Mouse (Mus musculus): ENCODE measurements at regions not wholly inside any gene's neighbourhood (a gene's known extent, or its start where the extent isn't known, plus 50 kb on each side); places are given as distances from the start of the nearest gene placed in this dataset.
"Not testable (repeated sequence)": the region's sequence is repeated elsewhere in the genome, so short reads cannot be mapped to it uniquely, and the experiment has no call there.

DNA sequence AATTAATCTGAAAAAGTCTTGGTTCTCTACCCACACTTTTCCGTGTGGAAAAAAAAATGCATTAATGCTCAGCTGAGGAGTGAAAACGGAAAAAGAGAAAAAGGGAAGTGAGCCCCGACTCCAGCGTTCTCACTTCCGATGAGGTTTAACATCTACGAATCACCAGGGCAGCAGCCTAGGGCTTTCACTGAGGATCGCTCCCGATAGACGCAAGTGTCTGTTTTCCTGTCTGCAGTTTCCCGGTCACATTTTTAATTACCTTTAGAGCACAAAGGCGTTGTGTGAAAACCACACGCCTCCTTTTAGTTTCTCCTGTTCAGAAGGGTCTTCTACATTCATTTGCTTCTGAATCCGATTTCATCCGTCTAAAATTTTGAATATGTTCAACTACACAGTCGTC is 179.2 kb upstream of the Otx2 start:
- DNase-seq (ENCODE audit: extremely low read depth, low read depth), result peak; percentile 69

DNA sequence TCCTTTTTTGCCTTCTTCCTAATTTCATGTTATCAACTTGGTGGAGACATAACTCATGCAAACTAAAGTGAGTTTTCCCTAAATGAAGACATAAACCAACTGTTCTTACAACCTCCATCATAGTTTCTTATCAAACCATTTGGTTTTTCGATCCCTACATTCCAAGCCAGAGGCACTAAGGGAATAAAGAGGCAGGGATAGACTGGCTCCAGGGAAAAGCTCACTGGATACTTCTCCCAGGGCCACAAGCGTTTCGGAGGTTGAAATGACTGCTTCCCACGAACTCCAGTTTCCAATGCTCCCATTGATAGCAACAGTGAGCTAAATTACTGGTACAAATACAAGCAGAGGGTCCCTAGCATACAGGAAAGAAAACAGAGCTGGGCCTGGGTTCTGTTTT is 178.4 kb upstream of the Otx2 start:
- DNase-seq (ENCODE audit: extremely low read depth, low read depth), result no peak

DNA sequence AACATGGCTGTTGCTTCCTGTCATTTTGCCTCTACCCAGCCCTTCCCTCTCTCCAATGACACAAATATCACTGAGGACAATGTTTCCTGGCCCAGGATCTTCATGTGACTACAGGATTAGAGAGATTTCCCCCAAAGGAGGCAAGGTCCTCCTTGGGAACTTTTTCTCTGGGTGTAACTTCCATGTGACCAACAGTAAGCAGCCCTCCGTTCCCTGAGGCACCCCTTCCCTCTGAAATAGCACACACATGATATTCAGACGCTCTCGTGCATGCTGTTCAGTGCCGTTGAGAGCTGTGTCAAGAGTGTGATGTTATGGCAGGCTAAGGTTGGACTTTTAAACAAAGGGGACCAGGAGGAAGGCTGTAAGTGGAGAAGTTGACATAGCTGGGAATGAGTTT is 169.2 kb upstream of the Otx2 start:
- DNase-seq (ENCODE audit: extremely low read depth, low read depth), result no peak

DNA sequence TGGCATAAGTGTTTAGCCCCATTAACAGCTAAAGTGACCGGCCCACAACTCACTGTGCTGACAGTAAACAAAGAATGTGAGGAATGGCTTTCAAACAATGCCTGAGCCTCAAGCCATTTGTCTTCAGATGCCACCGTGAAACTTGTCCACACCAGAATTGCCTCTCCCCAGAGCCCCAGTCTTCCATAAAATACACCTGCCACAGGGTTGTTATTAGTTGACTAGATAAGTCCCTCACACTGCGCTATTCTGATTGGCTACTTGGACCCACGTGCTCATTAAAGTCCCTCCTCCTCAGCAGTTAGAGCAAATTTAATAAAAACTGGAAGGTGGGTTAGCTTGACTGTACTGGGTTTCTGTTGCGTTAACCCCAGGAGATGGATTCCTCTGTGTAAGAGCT is 167.7 kb upstream of the Otx2 start:
- no peak for DNase-seq (ENCODE audit: extremely low read depth, low read depth)

DNA sequence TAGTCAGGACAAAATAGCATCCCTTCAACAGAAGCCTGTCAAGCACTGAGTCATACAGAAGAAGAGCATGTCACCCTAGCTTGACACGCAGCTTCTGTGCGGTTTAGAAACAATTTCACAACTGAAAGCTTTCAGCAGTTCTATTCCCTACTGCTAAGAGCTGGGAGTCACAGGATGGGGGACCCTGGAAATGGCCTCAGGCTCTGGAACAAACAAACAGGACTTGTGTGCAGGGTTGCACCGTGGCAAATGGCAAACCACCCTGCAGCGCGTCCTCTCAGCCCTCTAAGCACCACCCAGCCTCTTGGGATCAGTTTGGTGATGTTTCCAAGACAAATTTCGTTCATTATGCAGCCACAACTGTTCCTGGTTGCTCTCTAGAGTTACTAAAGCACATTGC is 163.6 kb upstream of the Otx2 start:
- no peak for DNase-seq (ENCODE audit: extremely low read depth, low read depth)

DNA sequence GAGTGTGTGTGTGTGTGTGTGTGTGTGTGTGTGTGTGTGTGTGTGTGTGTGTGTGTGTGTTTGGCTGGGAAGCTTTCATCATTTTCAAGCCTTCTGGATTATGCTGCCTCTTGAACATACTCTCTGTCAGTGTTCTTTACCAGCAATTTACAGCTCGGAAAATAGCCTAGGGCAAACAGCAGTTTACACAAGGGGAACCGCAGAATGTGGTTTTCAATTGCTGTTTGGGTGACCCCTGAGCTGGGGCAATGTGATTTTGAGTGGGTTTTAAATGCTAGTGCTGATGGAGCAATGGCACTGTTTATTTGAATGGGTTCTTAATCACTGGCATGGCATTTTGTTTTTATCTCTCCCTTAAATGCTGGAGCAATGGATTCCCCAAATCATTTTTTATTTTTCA is 162.5 kb upstream of the Otx2 start:
- DNase-seq (ENCODE audit: extremely low read depth, low read depth), result no peak

DNA sequence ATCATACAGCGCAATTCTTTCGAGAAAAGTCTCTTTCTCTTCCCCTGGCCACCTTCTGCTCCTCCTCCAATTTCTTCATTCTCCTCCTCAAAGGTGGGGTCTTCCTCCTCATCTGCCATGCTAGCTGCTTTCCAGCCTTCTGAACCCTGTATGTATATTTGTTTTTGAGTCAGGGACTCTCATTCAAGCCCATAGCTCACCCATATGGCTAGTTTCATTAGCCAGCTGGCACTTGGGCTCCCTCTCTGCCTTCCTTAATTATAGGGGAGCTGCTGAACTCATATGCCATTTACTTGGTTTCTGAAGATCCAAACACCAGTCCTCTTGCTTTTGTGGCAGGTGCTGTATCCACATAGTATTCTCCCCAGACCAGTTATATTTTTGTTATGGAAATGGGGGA is 160.8 kb upstream of the Otx2 start:
- DNase-seq (ENCODE audit: extremely low read depth, low read depth), result no peak

DNA sequence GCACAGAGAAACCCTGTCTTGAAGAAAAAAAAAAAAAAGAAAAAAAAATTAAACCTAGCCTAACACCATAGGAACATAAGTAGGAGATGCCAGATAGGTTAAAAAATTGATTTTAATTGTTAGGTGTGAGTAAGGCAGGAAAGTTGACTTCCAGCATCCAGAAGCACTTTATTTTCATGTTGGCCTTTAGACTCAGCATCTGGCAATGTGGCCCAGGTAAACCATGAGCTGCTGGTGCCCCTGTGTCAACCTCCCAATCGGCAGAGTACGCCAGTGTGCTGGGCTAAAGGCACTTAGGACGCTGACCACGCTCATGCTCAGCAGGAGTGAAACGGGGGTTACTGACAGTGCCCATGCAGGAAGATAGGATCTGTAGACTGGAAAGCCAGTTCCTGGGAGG is 152.8 kb upstream of the Otx2 start:
- no peak for DNase-seq (ENCODE audit: extremely low read depth, low read depth)

DNA sequence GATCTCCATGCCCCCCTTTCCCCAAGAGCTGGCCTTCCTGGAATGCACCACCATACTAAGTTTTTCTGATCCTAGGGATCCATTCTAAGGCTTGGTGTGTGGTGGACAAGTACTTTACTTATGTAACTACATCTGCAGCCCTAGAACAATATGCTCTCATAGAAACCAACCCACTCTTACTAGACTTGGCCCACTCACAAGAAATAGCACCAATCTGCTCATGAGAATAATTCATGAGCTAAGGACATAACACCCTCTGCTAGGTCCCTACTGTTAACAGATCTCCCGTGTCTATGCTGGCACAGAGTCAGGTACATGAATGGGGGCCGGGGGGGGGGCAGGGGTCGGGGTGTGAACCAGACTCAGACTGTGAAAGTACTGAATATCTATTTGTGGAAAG is 150.8 kb upstream of the Otx2 start:
- DNase-seq (ENCODE audit: extremely low read depth, low read depth), result no peak

DNA sequence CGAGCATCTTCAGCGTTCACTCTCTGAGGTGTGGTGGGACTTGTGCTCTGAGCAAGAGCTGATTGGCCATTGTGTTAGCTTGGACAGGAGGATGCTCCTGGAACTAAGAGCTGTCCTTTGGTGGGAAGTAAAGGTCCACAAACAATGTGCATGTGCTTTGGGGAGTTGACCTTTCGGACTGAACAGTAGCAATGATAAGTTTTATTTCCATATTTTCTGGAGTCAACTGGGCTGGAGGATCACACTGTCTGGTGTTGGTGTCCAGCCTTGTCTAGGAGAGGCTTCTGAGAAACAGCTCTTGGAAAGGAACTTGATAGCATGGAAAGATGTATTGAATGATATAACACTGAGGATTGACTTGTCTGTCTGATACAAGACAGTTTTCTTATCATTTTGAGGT is 142.3 kb upstream of the Otx2 start:
- DNase-seq (ENCODE audit: extremely low read depth, low read depth), result no peak

DNA sequence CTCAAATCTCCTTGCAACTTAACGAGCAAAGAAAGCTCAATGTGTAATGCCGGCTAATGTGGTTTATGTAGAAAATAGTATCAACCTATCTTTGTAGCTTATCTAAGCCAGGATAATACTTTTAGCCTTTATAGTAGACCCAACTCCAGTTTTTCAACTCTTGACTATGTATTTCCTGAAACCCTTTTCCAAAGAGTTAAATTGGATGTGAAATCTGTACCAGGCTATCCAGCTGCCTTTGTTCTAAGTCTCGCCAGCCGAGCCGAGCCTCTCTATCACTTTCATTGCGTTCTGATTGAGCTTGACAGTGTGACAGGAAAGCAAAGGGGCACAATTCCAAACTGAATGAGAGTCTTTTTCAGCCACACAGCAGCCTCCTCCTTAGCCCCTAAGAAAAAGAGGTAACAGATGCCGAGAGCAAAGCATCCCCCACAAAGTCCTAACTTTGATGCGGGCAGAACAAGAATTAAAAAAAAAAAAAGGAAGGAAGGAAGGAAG is 141.7 kb upstream of the Otx2 start:
- DNase-seq (ENCODE audit: extremely low read depth, low read depth), result no peak

DNA sequence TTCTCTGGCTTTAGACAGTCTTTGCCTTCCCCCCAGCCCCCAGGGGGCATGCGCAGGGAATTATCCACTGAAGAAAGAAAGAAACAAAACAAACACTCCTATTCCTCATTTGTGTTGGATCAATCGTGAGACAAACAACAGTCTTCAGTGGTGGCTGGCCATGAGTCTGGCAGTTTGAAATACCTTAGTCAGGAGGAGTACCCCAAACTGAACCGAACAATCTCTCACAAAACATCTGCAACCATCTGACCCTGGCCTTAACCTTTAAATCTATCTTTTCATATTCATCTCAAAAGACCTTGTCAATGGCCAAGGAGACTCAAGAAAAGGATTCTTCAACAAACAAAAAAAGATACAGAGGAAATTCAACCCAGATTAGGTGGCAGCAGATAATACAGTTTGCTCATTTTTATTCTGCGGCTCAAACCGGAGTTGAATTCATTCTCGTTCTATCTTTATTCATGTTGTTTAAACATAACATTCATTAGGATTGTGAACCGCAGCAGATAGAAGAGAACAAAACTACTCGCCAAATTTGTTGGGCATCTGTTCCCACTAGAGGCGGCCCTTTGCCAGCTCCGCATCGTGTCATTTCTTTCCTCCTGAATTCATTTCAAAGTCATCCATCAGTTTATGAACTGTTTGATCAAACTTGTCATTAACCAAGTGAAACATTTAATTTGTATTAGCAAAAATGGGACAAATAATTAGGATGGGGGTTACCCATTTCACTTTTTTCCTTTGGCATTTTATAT is 139.3 kb upstream of the Otx2 start:
- DNase-seq (ENCODE audit: extremely low read depth, low read depth), result no peak

DNA sequence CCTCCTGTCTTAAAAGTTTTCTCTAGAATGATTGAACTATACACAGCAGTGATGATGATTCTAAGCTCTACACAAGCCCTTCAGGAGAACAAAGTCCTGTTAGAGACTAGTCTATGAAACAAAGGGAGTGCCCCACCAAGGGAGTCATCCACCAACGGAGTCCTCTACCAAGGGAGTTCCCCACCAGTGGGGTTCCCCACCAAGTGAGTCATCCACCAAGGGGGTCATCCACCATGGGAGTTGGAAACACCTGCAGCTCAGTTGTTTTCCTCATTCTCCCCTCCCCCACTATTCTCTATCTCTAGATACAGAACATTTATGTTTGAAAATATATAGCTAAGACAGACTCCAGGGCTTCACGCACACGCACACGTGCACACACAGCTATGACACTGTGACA is 130.5 kb upstream of the Otx2 start:
- no peak for DNase-seq (ENCODE audit: extremely low read depth, low read depth)

DNA sequence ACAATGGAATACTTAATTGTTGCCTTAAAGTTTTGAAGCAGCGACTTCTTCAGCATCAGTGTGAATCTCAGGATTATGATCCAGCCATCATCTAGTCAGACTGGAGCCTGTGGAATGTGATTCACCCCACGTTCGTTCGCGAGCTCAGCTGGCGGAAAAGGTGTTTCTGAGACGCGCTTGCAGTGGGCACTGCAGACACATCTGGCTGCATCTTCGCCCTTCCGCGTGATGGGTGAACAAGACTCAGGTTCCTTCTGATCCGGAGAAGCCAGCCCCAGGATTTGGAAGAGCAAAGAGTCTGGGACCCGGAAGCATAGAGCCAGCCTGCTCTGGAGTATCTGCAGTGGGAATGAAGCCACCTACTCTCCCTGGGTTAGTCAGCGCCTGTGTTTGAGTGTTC is 127.7 kb upstream of the Otx2 start:
- DNase-seq (ENCODE audit: extremely low read depth, low read depth), result no peak

DNA sequence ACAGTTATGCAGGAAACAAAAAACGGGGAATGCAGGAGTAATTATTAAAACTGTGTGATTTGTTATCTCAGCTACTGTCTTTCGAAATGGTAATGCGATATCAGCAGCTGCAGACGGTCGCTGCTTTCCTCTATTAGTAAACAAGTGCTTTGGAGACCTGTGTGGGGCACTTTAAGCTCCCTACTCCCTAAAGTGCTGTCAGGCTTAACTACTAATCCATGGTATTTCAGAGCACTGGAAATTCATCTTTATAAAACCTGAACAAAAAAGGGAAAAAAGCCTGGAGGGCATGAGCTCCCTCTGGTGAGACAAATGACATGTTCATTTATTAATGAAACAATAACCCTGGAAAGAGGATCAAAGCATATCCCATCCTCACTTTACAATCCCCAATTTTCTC is 127.2 kb upstream of the Otx2 start:
- DNase-seq (ENCODE audit: extremely low read depth, low read depth), result no peak

DNA sequence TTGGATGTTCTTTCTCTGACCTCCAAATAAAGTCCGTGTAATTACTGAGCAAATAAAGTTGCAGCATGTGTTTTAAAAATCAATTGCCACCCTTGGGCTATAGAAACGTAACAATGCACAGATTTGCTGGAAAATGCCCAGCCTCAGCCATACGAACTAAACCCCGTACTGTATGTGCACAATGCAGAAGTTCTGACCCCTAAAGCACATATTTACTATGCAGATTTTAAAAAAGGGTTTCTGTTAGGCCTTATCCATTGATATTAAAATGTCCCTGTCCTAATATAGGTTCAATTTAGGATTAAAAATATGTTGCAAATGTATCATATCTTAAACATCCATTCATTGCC is 126.5 kb upstream of the Otx2 start:
- no peak for DNase-seq (ENCODE audit: extremely low read depth, low read depth)

DNA sequence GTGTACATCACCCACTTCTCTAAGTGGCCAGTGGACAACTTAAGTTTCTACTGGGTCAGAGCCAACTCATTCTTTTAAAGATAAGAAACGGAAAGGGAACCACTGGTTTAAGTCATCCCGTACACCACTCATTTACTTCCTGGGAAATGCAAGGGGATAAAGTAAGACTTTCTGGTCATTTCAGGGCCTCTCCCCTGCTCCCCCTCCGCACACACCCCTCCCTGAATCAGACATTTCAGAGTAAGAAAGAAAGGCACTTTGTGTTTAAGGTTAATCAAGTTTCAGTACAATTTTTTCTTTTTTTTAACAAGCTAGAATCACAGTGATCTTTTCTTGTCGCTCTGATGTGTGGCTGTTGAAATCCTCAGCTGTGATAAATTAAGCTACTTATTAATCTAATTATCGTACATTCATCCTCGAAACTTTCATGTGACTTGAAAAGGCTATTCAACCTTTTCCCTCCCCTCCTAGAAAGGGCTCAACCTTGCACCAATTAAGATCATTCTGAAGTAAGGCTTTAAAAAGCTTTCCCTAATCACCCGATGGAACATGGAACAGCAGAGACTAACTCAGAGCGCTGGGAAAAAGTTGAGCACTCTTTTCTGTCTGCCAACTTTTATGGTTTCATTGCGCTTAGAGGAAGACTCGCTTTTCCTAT is 126.0 kb upstream of the Otx2 start:
- DNase-seq (ENCODE audit: extremely low read depth, low read depth), result no peak

DNA sequence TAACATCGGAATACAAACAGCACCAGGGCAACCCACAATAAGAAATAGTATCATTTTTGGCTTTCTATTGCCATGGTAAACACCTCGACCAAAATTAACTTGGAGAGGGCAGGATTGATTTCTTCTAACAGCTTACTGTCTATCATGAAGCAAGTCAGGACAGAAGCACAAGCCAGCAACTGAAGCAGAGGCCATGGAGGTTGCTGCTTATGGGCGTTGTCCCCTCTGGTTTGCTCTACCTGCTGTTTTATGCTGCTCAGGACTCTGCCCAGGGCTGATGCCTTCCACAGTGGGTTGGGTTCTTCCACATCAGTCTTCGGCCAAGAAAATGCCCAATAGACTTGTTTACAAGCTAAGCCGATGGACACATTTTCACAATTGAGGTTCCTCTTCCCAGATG is 117.9 kb upstream of the Otx2 start:
- DNase-seq (ENCODE audit: extremely low read depth, low read depth), result no peak

DNA sequence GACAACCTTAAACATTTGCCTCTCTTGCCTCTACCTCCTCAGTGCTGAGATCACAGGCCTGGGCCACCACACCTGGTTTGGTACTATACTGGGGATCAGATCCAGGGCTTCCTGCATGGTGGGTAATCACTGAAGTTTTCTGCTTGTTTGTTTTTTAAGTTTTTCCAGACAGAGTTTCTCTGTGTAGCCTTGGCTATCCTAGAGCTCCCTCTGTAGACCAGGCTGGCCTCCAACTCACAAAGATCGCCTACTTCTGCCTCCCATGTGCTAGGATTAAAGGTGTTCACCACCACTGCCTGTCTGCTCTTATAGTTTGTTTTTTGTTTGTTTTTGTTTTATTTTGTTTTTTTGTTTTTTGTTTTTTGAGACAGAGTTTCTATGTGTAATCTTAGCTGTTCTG is 105.7 kb upstream of the Otx2 start:
- no peak for DNase-seq (ENCODE audit: extremely low read depth, low read depth)

DNA sequence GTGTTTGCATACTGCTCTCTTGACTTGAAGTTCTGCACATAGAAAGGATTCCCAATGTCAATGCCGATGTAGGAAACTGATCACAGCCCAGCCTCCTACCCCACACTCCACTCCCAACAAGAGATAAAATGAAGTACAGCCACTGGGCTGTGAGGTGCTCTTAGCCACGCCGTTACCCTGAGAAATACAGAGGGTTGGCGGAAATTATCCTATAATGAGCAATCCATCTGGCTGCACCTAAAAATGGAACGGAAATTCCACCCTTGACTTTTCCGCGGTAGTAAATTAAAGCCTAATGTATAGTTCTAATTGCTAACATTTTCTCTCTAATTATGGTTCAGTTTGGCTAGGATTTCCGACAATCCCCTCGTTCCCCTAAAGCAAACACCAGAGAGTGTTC is 97.2 kb upstream of the Otx2 start:
- DNase-seq (ENCODE audit: extremely low read depth, low read depth), result no peak

DNA sequence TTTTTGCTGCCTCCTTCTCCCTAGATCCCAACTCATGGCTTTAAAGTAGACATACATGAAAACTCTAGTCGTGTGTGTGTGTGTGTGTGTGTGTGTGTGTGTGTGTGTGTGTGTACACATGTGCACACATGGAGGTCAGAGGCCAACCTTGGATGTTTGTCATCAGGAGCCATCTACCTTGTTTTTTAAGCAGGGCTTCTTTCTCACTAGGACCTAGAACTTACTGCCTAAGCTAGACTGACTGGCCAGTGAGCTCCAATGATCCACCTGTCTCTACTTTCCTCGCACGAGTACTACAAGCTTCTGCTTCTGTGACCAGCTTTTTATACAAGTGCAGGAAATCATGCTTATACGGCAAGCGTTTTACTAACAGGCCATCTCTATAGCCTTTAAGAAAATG is 89.1 kb upstream of the Otx2 start:
- DNase-seq (ENCODE audit: extremely low read depth, low read depth), result no peak

DNA sequence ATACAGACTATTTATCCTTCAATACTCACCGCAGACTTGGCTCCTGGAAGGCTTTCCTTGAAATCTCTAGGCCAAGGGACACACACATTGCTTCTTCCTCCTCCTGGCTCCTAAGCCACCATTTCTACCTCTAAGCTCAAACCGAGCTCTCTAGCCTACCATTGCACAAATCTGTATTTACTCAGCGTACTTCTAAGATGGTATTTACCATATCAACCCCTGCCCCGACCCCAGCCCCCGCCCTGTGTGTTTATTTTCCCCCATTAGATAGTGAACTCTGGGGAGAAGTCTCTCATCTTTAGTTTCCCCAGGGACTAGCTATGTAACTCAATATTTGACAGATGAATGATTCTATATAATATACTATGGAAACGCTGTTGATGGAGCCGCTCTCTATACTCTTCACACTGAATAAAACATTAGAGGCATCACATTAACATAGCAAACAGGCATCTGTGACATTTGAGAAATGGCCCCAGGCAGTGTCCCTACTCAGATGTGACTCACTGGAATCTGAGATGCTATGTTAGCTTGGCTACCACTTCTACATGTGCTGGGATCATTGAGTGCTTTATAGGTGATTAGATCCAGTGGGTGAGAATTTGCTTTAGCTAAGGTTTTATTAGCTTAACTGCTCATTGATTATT is 87.5 kb upstream of the Otx2 start:
- DNase-seq (ENCODE audit: extremely low read depth, low read depth), result no peak

DNA sequence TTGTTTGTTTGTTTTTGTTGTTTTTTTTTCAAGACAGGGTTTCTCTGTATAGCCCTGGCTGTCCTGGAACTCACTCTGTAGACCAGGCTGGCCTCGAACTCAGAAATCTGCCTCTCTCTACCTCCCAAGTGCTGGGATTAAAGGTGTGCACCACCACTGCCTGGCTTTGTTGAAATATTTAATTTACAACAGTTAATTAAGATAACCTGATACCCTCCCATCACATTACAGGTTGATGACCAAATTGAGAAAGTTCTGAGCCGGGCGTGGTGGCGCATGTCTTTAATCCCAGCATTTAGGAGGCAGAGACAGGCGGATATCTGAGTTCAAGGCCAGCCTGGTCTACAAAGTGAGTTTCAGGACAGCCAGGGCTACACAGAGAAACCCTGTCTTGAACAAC is 81.5 kb upstream of the Otx2 start:
- DNase-seq (ENCODE audit: extremely low read depth, low read depth), result not testable (repeated sequence)
